Mouse (Mus musculus) R1 (cell line): Measurements from ENCODE around the gene Atp8a2.

ENCODE experiments used
- DNase-seq: peaks from one replicate; pipeline ENCODE4 v3.0.0-alpha.2; 2018; ENCODE audit warnings: low read depth, low spot score

Gene Atp8a2

GRCm38 (mm10) chr14:60026647-60027046 is 170.3 kb downstream of the Atp8a2 start:
- DNase-seq = no peak

GRCm38 (mm10) chr14:60015891-60016290 is 181.1 kb downstream of the Atp8a2 start:
- DNase-seq = peak; percentile 81

DNA sequence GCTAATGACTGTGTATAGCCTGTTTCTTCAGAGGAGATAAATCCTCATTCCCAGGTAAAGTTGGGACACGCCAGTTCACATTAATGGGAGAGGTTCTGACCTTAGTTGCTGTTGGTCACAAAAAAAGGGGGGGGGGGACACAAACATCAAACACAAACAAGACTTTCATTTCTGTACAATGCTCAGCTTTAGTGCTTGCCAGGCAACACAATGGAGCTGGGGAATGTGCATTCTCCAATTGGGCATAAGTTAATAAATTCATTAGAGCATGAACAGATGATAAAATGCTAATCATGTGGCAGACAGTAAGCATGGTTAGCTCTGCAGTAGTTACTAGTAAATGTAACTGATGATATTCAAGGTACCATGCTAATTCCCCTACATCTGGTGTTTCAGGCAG is 195.2 kb downstream of the Atp8a2 start:
- no peak for DNase-seq

- DNase-seq = peak; percentile 35
Observed at GRCm38 (mm10) chr14:59988860-59989259, 208.1 kb downstream of the Atp8a2 start.

DNA sequence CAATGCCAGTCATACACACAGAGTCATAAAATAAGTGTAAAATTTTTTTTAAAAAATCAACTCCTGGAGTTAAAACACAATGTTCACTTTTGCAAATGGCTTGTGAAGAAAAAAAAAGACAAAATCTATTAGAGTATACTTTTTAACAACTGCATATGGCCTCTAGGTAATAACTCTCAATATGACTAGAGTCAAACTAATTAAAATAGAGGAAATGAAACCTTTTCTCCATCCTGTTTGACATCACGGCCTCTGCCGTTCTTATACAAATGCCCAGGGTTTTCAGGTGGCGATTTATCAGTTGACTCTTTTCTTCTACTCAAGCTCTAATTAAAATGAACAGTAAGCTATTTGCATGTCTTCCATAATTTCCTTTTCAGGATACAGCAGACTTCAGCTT is 209.0 kb downstream of the Atp8a2 start:
- DNase-seq = no peak

GRCm38 (mm10) chr14:59978007-59978406 is 219.0 kb downstream of the Atp8a2 start:
- DNase-seq = no peak

DNA sequence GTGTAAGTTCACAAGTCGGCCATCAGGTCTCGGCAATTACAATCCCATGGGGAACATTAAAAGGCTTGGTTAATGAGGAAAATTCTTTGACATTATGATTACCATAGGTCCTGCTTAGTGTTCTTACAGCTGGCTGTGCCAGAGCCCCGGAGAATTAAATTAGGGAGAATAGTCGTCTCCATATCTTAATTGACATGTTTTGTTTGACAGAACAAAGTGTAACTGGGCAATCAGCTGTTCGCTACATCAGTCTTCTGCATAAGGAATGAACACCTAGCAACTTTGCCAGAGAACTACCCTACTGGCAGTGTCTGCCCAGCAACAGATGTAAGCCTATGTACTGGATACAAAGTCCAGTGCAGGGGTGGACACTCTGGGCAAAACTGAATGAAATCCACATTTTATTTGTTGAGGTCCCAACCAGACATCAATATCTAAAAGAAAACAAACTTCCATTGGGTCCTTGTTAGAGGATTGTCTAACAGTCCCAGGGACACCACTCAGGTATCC is 225.7 kb downstream of the Atp8a2 start:
- DNase-seq = no peak

DNA sequence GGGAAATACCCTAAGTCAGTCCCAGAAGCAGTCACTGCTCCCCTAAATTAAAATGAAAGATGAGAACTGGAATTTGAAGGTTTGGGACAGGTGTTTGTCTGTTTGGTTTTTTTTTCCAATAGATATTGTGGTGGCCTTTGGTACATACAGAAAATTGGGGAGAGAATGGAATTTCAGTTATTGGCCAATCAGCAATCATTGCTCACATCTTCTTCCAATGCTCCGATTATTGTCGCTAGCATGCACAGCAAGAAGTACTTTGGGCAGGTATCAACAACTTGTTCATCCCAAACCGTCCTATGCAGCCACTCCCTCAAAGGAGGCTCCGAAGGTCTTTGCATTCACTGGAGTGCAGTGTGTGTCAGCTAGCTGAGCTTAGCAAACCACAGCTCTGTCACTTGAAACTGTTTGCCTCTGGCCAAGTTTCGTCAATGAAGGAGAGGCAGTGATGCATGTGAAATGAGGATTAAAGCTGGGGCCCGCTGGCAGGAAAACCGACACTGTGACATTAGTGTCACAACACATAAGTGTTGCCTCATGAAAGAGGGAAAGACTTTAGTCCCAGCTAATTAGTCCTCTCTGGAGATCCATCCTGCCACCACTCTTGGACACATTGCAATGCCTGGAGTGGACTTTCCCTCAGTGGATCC is 227.4 kb downstream of the Atp8a2 start:
- DNase-seq = no peak

DNA sequence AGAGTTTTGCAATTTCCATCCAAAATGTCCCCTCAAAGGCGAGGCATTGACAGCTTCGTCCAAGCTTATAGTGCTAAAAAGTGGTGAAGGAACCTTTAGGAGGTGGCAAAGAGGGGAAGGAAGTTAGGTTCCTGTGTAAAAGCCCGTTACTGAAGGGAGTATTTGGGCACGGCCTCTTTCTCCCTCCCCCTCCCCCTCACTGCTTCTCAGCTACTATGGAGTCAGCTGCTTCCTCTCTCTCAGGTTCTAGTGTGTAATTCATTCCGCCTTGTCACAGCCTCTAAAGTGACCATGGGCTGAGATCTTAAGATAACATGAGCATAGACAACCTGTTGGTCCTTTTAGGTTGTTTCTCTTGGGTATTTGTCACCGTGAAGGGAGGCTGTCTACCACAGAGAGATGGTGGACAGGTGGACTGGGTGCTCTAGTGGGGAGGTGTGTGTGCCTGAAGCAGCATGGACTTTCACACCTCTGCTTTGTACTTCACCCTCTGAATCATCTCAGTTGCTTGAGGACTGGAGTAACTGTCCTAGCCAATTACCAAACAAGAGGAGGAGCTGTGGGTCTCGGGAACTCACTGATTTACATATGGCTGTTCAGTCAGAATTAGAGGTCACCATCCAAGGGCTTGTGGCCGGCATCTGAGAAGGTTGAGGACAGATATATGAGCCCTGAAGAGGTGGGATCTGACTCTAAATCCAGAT is 229.0 kb downstream of the Atp8a2 start:
- no peak for DNase-seq

- DNase-seq = no peak
Observed at GRCm38 (mm10) chr14:59966981-59967380, 230.0 kb downstream of the Atp8a2 start.

- no peak for DNase-seq
Observed at GRCm38 (mm10) chr14:59964569-59964968, 232.4 kb downstream of the Atp8a2 start.

GRCm38 (mm10) chr14:59960961-59961360 is 236.0 kb downstream of the Atp8a2 start:
- DNase-seq = no peak

DNA sequence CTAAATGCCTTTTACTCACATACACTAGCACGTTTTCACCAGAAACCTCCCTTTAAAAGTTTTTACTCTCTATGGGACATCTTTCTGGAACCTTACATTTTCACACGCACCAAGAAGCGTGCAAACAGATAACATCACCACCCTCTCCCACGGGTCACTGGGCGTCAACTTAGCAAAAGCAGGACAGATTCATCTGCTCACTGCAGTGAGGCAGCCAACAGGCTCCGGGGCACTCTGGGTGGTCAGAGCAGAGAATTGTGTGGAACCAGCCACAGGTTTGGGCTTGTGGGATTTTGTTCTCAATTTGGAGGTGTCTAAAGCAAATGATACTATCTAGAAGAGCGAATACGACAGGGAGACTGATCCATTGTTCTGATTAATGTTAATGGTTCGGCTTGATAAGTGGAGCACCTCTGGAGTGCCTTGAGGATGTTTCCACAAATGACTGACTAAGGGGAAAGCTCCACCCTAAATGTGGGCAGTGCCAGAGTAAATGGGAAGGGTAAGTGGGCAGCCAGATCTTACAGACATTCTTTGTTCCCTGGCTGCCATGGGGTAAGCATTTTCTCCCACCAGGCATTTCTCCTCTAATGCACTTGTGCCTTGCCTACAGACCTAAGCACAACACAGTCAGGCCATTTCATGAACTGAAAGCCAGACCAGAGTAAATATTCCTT is 236.6 kb downstream of the Atp8a2 start:
- no peak for DNase-seq

DNA sequence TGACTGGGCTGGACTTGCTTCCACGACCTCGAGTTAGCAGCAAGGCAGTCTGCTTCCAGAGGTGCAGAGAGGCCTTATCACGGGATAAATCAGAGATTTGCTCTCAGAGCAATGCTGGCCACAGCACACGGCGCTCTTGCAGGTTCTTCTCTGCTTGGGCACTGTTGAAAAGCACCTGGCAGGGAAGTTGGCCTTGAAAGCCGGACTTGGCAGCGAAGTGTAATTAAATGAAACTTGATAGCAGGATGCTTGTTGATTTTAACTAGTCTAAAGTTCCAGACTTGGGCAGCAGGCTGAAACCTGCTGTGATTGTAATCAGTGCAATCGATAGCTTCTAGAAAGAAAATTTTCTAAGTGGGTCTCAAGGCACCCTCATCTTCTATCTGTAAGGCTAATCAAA is 237.3 kb downstream of the Atp8a2 start:
- DNase-seq = no peak

GRCm38 (mm10) chr14:59949983-59950382 is 247.0 kb downstream of the Atp8a2 start:
- no peak for DNase-seq

- peak; percentile 79 for DNase-seq
Observed at GRCm38 (mm10) chr14:59942864-59943611, 253.9 kb downstream of the Atp8a2 start.

DNA sequence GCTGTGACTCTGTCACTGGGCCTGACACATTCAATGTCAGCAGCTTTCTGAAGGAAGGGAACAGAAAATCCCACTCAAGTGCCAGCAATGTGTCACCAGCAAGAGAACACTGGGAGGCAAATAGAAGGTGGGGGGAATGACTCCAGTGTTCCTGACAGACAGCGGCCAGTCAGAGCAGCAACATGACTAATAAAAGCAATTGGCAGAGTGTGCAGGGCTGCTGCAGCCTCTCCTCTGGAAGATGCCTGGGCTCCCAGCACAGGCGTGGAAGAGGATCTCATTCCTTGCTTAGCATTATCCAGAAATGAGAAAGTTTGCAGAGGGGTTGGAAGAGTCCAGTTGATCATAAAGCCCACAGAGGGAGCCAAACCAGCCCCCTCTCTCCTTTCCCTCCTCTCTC is 254.8 kb downstream of the Atp8a2 start:
- no peak for DNase-seq

DNA sequence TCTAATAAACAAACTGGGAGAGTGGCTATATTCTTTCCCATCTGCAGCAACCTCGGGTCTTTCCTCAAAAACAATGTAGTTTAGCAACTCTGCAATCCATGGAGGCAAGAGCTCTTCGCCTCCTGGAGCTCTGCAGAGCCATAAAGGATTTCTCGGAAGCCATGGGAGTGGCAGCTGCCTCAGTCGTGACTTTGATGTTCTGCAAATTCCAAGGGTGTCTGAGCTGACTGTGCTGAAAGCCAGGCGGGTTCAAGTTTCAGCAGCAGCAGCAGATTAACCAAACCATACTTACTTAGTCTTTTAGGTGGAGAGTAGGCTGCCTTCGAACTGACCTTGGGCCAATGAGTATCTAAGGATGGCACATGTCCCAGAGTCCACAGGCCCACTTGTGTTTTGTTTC is 264.6 kb downstream of the Atp8a2 start:
- peak; percentile 84 for DNase-seq

- DNase-seq = no peak
Observed at GRCm38 (mm10) chr14:59931412-59932058, 265.4 kb downstream of the Atp8a2 start.

DNA sequence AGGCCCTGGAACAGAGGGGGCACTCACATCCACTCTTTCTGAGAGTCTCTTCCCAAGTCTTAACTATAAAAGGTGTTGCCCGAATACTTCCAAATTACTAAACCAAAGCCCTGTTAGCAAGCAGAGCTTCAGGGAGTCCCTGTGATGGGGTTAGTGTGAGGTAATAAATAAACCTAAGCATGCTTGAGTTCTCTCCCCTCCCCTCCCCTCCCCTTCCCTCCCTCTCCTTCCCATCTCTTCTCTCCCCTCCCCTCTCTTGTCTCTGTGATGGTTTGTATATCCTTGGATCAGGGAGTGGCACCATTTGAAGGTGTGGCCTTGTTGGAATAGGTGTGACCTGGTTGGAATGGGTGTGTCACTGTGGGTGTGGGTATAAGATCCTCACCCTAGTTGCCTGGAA is 267.8 kb downstream of the Atp8a2 start:
- DNase-seq = peak; percentile 65

DNA sequence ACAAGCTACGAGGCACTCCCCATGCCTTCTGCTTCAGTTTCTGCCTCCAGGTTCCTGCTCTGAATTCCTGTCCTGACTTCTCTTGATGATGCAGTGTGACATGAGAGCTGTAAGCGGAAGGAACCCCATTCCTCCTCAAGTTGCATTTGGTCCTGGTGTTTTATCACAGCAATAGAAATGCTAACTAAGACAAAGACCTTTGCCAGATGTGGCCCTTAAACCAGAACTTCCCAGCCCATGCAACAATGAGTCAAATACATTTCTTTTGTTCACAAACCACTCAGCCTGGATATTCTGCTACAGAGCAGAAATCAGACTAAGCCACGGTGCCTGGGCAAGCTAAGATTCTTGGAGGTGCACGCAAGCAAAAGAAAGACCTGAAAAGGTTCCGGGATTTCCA is 268.2 kb downstream of the Atp8a2 start:
- DNase-seq = peak; percentile 87
